Mouse (Mus musculus) Muller cell, postnatal 12 days (primary cell): ENCODE measurements around the gene E130114P18Rik.

ENCODE experiments used
- DNase-seq: peaks from one replicate; pipeline ENCODE4 v3.0.0-alpha.2; 2015; ENCODE audit errors: inconsistent ontology term

E130114P18Rik gene

DNA sequence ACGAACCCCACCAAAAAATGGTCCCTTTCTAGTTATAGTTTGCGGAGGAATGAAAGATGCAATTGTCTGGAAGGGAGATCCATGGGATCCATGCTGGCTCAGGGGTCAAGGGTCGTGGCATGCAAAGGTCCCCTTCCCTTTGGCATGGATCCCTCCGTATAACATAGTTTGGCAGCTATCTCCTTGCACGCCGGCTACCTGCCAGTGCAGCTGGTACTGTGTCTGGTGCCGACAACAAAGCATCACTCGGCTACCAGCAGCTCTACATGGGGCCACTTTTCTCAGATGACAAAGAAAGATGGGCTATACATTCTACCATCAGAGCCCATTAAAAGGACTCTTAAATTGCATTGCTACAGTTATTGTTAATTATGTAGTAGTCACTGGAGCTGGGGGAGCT is 169.2 kb downstream of the E130114P18Rik start:
- no peak for DNase-seq

DNA sequence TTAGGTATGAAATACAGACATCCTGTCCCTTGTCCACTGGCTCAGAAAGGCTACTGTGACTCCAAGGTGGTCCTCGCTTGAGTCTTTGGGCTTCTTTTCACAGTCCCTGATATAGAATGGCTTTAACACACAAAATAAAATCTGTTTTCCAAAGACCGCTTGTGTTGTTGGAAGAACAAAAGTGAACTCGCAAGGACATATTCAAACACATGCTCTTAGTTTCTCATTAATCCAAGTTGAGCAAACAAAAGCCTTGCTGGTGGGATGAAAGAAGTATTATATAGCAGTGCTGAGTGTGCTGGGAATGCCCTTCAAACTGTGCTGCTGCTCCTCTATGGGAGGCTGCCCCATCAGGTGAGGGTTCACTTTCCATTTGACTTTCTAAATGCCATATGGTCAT is 169.7 kb downstream of the E130114P18Rik start:
- DNase-seq: no peak

DNA sequence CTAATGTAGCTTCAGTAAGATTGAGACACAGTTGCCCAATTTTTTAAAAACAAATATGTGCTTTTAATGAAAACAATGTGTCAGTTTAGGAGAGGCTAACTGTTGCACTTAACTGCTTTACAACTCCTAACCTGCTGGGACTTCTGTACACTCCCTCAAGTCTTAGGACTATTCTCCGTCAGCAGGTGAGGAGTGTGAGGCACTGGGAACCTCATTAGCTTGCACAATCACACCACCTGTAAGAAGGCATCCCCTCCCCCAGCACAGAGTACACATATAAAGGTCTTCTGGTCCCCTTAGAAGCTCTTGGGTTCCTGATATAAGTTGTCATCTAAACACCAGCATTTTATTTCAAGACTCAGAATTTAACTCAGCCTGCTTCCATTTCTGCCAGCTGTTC is 170.7 kb downstream of the E130114P18Rik start:
- no peak for DNase-seq

DNA sequence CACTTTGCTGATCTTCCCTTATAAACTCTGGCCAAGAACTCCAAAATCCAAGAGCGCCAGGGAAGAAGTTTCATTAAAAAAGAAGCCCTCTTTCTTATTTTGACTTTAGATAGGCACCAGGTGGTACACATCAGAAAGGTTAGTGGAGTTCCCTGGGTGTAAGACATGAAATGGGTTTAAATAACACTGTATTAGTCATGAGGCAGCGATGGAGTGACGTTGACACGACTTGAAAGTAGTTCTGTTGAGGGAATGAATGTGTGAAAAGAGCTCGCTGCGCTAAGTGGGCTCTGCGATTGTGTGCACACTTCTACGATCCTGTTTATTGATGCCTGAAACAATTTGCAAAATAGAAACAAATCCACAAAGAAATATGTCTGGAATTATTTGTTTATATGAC is 171.4 kb downstream of the E130114P18Rik start:
- DNase-seq: no peak

DNA sequence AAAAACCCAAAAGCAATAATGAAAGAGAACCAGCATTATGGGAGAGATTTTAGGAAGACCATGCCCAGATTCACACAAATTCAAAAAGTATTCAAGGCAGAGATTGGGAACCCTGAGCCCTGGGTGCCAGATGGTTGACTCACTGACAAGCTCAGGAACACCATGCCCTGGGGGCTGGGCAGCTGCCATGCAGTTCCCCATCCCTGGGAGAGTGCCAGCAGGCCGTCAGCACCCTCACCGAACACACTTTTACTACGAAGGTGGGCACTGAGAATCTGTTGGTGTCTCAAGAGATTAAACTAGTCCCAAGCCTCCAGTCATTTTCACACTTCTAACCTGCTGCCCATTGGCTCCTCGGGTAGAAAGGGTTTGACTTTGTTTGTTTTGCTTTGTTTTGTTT is 175.3 kb downstream of the E130114P18Rik start:
- peak; percentile 89 for DNase-seq

DNA sequence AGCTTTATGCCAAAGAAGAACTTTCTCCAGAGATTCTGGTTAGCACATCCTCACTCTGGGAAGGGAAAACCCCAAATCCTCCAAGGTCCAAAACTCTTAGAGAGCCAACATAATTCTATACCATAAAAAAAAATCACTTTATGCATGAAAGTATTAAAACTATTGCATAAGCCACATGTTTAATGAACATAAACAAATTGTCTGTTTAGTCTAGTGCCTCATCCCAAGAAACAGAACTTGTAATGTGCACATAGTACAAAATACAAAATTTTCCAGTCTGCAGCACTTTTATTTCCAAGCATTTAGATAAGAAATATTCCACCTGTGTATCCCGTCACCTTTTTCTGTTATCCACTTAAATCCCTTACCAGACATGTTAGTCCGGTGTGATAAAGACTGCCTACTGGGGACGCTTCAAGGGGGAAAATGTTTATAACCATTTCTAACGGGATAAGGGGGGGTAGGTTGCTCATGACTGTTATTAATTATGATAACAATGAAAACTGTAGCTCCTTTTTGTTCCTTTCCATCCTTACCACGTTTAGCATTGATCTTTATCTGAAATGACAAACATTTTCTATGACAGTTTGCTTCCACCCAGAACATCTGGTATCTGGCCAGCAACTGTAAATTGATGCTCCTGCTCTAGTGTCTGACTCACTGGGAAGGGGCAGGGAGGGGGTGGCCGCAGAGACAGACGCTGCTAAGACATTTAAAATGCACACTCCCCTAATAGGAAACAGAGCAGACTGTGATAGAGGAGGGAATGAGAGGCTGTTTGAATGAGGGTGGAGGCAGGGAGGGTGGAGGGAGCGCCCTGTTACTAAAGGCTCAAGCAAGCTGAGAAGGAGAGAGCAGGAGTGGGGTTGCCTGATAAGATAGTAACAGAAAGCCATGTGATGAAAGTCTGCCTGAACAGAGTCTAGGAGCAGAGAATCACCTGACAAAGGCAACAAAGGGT is 176.7 kb downstream of the E130114P18Rik start:
- DNase-seq: peak; percentile 94

DNA sequence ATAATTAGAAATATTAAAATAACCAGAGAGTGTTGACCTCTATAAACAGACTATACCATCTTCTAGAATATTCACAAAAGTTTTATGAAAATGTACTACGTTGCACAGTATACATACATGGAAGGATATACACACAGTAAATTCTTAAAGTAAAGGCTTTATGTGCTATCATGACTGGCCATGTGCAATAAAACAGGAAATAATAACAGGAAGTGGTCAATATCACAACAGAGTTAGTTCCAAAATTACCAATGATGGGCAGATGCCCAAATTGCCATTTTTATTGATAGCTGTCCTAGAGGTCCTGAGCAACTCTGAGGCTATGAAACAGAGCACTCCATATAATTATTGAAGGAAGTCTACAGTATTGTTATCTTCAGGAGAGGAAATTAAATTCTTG is 180.4 kb downstream of the E130114P18Rik start:
- DNase-seq: no peak

DNA sequence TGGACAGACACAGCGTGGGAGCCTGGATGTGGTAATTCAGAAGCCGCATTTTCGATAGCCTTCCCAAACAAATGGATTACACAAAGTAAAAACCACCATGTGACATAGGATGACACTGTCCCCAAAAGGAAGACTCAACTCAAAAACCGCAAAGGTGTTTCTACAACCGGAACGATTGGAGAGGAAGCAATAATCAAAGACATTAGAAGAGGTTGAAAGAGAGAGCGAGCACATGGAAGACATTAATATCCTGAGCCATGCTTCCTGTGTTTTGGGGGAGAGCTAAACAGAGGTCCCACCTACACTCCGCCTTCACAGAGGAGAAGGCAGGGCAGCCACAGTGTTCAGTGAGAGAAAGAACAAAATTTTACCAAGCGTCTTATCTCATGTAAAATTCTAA is 181.5 kb downstream of the E130114P18Rik start:
- DNase-seq: no peak

DNA sequence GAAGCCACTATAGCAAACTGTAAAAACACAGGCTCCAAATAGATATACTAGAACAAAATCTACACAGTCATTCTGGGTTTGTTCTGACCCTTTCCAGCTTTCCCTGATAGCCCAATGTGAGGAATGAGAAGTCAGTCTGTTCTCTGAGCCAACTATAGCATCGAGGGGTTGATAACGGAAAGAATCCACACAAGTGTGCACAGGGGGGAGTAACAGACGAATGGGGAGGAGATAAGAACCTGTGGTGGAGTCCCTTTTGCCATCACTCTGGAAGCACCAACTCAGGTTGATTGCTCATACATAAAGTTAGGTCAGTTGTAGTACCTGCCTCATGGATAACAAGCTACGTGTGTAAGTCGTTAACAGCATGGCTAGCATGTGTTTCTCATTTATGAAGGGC is 184.0 kb downstream of the E130114P18Rik start:
- no peak for DNase-seq

DNA sequence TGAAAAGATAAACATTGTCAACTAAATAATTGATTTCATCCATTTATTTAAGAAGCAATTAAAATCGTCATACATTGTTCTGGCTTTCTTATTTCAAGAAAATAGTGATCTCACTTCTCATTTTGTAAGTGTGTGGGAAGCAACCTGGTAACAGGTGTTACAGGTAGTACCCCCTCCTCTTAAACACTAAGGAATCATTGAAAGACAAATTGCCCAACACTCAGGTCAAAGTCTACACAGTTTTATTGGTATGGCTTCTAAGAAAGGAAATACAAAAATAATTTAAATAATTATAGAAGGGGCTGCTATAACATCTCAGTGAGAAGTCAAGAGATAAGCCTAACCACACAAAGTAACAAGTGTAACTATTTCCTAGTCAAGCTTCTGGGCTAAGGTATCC is 188.1 kb downstream of the E130114P18Rik start:
- no peak for DNase-seq

DNA sequence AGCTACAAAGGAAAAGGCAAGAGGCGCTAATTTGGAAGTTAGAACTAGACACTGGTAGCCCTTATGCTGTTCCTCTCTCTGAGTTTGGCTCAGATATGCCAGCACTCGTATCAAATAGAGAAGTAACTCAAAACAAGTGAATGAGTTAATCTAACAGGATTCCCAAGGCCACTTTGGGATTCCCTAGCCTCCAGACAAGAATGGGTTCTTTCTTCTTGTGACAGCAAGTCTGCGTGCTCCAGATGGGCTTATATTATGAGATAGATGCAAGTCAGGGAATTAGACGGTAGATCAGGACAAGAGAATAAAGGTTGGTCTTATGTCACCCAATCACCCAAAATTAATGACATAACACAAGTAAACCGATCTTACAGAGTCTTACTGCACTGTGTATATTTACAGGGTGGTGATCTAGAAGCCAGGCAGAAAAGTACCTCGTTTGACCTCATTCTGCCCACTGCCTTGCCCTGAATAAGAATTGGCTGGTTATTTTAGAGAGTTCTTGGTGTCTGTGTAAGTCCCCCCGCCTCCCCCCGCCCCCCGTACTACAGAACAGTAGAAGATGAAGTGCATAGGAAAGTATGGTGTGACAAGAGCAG is 190.4 kb downstream of the E130114P18Rik start:
- DNase-seq: peak; percentile 70

DNA sequence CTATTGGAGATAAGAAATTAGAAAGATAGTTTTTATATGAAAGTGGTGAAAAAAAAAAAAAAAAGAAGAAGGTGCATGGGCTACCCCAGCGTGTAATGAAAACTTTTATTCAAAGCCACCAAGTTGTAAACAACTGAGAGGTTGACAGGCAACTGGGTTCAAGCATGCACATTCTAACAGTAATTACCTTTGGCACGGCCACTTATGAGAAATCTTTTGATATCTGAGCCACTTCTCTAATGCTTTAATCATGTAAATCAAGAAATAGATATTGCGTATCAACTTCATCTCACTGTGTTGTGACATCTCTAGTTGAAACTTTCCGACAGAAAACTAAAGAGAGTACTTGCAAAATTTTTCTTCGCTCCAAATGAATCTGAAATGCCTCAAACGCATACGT is 192.7 kb downstream of the E130114P18Rik start:
- peak; percentile 67 for DNase-seq

DNA sequence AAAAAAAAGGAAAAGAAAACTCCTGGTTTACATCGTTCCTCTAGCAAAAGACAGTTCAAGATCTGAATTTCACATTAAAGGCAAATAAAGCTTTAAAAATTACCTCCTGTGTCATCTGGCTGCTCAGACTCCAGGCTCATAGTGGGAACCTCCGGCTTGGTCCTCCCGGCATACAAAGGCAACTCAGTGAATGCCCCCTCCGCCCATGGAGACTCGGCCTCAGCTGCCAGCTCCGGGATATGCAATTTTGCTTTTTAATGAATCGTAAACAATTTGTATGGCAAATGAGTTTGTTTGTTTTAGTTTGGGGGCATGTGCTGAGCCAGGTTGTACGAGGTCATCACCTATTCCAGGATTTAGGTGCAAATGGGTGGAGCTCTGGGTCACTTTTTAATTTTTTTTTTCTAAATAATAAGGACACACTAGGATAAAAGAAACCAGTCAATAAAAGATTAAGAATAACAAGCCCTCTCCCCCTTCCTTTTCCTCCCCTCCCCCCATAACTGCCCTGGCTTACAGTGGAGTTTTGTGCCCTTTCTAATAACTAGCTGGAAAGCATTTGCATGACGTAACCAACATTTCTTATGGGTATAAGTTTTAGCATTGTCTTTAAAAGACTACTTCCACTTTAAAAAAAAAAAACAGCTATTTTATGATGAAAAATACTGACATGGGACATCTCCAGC is 193.3 kb downstream of the E130114P18Rik start:
- peak; percentile 72 for DNase-seq

DNA sequence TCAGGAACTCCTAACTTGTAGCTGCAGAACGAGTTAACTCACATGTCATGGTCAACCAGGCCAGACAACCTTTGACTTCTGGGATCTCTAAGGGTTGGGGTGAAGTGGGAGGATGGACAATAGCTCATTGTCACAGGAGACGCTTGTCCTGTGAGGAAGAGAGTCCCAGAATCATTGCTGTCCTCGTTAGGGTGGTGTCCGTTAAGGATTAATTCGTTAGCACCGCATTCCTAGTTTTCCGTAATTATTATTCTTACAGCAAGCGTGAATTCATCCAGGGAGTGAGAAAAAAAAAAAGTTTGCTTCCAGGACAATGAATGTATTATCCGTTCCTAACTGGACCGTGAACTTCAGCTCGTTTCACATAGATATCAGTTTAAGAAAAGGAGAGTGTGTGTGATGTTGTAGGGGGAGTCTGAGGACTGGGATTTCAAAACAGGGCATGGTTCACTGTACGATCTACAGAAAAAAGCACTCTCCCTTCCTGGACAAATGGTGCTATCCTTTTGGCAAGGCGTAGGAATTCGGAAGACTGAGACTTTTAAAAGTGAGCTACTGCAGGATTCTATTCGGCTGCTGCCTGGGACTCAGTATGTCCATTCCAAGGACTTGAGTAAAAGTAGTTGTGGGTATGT is 195.0 kb downstream of the E130114P18Rik start:
- peak; percentile 85 for DNase-seq

DNA sequence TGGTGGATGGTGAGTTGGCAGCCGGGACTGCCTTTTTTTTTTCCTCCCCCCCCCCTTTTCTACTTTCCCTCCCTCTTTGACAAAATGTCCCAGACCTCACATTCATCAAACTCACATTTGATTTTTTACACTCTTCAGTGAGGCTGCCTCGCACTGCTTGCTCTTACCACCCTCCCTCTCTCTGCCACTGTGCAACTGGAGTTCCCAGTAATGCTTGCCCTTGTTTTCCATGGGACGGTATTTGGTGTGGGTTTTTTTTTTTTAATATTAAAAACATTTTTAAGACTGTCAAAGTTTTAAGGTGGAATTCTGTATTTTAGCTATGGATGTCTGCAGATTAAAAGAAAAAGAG is 195.8 kb downstream of the E130114P18Rik start:
- DNase-seq: no peak

DNA sequence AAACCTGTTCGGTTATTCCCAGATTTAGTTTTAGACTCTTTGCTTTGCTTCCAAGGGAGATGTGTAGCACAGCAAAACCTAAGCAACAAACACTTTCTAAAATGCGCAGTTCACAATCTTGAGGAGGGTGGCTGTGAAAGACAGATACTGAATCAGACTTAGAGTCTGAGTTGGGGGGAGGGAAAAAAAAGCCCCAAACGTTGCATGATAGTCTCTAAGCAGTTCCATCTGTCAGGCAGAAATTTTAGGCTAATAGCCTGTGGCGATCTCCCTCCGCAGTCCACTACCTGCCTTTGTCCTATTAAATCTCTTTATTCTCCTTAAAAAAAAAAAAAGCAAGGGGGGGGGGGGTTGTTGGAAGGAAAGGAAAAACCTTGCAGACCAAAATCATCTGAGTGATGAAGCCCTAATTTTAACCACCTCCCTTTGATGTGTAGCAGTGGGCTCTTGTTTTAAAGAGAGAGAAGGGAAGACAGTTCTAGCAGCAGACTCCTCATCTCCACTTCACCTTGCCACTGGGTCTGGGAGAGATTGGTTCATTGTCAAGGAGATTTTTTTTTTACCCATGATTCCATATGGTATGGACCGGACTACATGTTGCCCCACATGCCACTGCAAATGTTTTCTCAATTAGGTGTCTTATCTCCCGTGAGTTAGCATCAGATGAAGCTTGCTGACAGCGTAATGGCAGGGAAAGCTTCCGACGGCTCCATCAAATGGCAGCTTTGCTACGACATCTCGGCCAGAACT is 196.4 kb downstream of the E130114P18Rik start:
- DNase-seq: peak; percentile 77

DNA sequence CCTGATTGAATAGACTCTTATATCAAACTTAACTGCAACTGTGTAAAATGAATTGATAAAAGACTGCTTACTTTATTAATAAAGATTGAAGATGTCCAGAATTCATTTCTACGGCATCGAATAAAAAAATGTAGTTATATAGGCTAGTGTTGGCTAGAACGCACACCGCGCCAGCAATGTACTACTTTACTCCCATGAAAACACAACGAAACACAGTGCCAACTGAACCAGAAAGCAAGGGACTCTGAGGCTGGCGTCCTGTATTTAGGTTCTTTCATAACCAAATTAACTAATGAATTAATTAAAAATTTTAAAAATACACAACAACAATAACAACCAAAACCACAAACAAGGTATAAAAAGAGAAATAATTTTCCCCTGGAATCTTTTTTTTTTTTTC is 197.0 kb downstream of the E130114P18Rik start:
- peak; percentile 60 for DNase-seq

DNA sequence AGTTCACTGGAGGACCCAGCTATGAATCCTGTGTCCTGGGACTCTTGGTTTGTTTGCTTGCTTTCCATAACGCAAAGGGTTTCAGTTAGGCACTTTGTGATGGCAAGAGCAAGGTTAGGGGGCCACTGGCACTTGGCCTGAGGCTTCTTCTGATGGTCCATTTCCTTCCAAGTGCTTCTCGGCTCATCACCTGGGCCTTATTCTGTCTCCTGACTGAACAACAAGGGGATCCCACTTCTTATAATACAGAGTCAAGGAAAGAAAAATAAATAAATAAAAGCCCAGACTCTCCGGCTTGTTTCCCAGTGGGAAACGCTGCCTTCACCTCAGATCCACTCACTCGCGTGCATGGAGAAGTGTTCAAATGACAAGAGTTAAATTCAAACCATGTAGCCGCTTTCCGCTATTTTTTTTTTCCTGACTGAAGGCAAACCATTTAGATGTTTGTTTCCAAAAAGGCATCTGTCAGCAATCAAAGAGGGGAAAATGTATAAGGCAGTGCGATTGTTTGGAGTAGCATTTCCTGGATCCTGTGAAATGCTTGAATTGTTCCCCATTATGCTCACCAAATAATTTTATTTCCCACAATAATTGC is 199.2 kb downstream of the E130114P18Rik start:
- DNase-seq: peak; percentile 53

DNA sequence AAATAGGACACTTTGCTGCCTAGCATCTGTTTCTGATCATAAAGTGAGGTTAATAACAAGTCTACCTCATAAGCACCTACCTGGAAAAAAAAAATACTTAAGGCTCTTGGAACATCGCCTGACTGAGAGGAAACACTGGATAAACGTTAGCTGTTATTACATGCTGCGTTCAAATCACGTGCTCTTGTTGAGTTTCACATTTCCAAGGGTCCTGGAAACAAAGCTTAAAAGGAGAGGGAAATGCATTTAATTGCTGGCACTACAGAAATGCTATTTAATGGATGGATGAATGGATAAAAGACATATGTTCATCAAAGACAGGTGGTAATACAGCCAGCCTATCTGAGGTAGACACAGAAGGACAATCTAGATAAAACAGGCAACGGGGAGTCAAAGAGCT is 200.4 kb downstream of the E130114P18Rik start:
- no peak for DNase-seq

DNA sequence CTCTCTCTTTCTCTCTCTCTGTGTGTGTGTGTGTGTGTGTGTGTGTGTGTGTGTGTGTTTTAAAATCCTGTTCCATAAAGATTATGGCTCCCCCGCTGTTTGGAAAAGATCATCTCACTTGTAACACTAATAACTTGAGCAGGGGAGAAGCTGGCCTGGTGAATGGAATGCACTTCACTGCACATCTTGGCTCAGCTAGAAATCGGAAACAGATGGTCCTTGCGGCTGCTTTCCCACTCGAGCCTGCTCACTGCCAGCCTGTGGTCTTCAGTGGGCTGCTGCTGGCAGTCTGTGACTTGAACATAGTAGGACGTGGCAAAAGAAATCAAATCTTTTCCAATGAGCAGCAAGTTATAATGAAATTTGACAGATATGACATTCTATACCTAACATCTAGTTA is 202.4 kb downstream of the E130114P18Rik start:
- DNase-seq: peak; percentile 79

DNA sequence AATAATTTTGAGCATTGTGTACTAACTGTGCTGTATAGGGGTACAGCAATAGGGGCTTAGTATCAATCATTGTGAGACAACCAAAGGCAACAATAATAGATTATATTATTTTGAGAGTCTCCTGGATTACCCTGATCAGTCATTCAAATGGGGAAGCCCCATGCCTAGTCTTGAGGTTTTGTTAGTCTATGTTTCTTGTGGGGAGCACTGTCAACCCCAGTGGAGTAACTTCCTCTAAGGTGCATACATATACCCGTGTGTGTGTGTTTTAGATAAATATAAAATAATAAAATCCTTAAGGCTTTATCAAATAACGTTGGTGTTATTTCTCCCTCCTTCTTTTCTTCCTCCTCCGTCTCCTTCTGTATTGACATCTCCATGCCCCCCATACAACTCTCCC is 208.6 kb downstream of the E130114P18Rik start:
- no peak for DNase-seq
